Comparison of ENCODE assay signal across 15 mouse cellular contexts in genomic region chr14:21299743-21300142, GRCm38 (mm10).
"Had no signal": no experiment of that assay in that cellular context is flagged by ENCODE, and none has a peak within 500 bp of the region (broad histone marks: within the 10 kb centered on the region; RNA-seq: fewer than 3 reads in every experiment).

No protein-coding gene starts in this region.

- ATAC-seq: midbrain, embryonic 16.5 days had no signal

- H3K9me3 ChIP-seq: megakaryocyte, embryonic 14.5 days; midbrain, embryonic 12.5 days; neural tube, embryonic 13.5 days had no signal

- H3K9ac ChIP-seq: limb, embryonic 12.5 days; liver, embryonic 14.5 days; midbrain, embryonic 12.5 days; neural tube, embryonic 13.5 days had no signal

- DNase-seq: kidney, adult 11 months; kidney, postnatal 14 days; layer of hippocampus, postnatal 36 days; liver; lung, adult 18-20 months; retina, postnatal 1 day; right cerebral cortex, postnatal 14 days; thymus, postnatal 4 days had no signal

- H3K27ac ChIP-seq: limb, embryonic 12.5 days; liver, embryonic 14.5 days; midbrain, embryonic 12.5 days; neural tube, embryonic 13.5 days; stomach, postnatal 0 days had no signal

- H3K4me2 ChIP-seq: limb, embryonic 12.5 days; midbrain, embryonic 12.5 days; neural tube, embryonic 13.5 days had no signal

- H3K4me3 ChIP-seq: limb, embryonic 12.5 days; midbrain, embryonic 12.5 days; neural tube, embryonic 13.5 days had no signal

- H3K27me3 ChIP-seq: limb, embryonic 12.5 days; megakaryocyte, embryonic 14.5 days; midbrain, embryonic 12.5 days; neural tube, embryonic 13.5 days had no signal

- H3K36me3 ChIP-seq: limb, embryonic 12.5 days; midbrain, embryonic 12.5 days; neural tube, embryonic 13.5 days had no signal
